Mouse (Mus musculus): ENCODE results near the gene Usp54.
"Not testable (repeated sequence)": the region's sequence is repeated elsewhere in the genome, so short reads cannot be mapped to it uniquely, and the experiment has no call there.

Gene Usp54

DNA sequence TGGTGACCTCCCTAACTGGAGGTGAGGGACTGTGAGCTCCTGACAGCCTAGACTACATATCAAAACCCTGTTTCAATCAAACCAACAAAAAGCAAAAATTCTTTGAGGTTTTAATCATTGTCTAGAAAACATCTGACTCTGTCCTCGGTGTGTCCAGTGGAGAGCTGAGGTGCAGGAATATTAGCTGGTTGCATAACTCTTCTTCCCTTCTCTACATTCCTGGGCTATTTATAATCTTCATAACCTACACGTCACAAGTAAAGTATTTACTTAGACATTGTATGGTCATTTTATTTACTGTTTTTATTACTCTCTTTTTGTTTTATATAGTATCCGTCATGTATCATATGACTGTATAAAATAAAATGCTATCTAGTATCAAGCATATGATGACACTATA is 31.3 kb downstream of the Usp54 start:
- no peak for DNase-seq (ENCODE audit: low spot score)

DNA sequence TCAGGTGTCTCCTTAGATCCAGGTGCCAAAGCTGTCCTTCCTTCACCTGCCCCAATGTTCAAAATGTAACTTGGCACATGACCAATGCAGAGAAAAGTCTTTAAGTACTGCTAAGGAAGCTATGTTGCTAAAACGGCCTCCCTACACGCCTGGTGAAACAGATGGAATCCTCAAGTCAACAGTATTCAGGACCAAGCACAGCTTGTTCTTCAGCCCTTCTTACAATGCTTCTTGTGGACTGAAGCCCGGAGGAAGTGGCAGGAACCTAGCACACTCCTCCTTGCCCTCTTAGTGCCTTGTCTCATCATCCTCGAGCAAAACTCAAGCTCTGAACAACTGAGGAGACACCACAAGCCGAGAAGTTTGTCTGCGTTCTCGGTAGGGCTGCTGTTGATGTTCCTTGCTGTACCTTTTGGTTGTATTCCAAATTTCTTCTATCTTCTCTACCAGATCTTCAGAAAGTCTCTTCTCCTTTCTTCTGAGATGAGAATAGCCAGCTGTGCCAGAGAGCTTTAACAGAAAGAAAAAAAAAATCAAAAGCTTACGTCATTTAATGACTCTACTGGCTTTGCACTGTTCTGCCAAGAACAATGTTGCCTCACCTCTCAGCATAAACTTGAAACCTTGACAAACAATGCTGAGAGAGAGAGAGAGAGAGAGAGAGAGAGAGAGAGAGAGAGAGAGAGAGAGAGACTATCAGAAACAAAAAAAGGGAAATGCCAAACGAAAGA is 33.3 kb downstream of the Usp54 start:
- no peak for DNase-seq (ENCODE audit: low spot score)

DNA sequence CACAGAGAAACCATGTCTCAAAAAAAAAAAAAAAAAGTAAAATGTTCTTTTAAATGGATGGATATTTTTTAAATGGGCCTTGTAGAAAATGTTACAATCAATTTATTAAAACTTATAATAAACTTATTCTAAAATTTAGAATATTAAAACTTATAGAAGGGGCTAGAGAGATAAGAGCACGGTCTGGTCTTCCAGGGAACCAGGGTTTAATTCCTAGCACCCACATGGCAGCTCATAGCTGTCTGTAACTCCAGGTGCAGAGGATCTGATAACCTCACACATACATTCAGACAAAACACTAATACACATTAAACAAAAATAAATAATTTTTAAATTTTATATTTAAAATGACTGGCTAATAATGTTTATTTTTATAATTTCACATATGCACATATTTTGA is 39.6 kb downstream of the Usp54 start:
- DNase-seq (ENCODE audit: low spot score), result no peak

DNA sequence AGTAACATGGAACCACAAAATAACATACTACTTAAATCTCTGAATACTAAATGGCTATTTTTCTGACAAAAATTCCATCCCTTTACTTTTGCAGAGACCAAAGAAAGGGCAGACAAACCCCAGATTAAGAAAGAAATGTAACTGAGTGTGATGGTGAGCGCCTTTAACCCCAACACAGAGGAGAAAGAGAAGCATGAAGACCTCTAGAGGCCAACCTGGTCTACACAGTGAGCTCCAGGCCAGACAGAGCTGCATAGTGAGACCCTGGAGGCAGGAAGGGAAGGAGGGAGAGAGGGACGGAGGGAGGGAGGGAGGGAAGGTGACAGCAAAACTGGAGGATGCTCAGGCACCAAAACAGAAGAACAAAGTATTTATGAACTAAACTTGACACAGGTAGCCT is 40.7 kb downstream of the Usp54 start:
- DNase-seq (ENCODE audit: low spot score), result no peak

DNA sequence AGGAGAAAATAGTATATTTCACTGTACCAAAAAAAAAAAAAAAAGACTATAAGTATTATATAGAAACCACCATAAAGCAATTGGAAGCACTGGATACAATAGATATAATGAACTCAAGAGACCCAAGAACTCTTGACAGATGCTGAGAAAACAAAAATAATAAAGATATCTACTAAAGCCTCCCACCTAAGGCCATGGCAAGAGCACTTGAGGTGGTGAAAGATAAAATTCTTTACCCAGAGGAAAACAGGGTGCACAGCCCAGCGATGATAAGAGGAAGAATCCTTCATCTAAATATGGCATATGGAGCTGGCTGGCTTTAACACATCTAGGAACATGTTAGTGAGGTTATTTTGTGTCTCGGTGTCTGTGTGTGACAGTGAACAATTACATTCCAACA is 41.3 kb downstream of the Usp54 start:
- DNase-seq (ENCODE audit: low spot score), result no peak

DNA sequence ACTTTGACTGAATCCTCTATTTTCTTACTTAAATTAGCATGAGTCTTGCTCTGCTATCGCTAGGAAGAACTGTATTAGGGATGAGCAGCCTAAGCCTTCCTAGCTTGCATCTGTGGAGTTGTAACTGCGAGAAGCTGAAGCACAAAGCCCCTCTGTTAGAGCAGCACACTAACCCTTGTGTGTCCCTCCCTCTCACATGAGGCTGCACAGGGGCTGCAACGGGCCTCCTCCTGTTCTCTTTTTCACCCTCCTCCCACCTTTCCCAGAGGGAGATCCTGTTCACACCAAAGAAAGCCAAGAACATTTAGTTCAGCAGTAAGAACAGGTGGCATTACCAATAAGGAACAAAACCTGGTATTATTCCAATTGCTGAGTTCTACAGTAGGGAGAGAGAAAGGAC is 45.1 kb downstream of the Usp54 start:
- DNase-seq (ENCODE audit: low spot score), result peak; percentile 40

DNA sequence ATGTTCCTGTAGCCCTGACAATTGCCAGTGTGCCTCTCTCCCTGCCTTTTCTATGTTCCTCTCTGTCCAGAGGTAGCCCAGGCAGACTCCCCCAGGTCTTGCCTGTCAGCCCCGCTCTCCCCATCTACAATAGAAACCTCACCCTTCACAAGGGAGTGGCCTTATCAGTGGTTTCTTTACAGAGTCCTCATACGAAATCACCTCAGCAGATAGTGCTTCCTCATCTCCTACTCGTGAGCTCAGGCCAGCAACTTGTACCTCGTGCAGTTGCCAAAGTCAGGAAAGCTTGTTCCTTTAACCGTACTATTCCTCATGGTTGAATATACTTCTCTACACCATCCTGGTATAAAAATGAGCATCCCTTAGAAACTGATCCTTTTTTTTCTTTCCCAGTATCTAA is 53.4 kb downstream of the Usp54 start:
- no peak for DNase-seq (ENCODE audit: low spot score)

DNA sequence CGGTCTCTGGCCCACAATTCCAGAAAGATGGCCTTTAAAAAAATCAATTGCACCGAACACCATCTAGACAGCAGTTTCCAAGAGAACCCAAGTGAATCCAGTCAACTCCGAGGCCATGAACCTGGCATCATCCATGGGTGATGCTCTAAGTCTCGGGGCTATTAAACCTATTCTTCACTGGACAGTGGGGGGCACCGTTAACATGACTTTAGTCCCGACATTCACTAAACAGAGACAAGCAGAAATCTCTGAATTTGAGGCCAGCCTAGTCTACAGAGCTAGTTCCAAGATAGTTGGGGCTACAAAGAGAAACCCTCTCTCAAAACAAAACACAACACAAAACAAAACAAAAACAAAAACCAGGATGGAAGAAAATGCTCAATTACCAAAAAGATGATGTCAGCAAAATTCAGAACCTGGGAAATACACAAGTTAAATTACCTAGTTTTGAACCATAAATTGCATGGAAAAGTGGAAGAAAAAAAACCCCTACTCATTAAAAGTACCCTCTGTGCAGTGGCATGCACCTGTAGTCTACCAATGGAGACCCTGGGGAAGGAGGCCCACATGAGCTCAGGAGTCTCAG is 61.9 kb downstream of the Usp54 start:
- no peak for DNase-seq (ENCODE audit: low spot score)

DNA sequence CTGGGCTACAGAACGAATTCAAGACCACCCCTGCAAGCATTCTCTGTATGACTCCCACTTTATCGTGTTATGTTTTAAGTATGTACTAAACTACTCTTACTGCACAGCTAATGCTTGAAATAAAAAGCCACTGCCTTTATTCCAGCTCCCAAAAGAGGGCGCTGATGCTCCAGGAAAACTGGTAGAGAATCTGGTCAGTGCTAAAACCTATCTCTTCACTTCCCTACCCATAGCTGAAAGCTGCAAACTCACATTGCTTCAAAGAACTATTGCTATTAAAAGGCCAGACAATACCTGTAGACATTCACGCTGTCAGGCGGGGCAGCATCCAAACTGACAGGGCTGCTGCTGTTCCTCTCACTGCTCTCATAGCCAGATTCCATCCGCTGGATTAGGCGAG is 64.7 kb downstream of the Usp54 start:
- peak; percentile 36 for DNase-seq (ENCODE audit: low spot score)

DNA sequence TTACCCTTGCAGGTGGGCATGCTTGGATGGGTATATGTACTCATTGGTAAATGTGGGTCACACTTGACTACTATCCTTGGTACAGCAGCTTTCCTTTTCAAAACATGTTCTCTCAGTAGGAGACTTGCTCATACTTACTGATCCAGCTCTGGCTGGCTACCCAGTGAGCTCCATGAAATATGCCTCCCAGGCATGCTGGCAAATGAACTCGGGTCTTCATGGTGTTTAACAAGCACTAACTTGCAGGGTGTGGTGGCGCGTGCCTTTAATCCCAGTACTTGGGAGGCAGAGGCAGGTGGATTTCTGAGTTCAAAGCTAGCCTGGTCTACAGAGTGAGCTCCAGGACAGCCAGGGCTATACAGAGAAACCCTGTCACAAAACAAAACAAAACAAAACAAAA is 67.7 kb downstream of the Usp54 start:
- not testable (repeated sequence) for DNase-seq (ENCODE audit: low spot score)

DNA sequence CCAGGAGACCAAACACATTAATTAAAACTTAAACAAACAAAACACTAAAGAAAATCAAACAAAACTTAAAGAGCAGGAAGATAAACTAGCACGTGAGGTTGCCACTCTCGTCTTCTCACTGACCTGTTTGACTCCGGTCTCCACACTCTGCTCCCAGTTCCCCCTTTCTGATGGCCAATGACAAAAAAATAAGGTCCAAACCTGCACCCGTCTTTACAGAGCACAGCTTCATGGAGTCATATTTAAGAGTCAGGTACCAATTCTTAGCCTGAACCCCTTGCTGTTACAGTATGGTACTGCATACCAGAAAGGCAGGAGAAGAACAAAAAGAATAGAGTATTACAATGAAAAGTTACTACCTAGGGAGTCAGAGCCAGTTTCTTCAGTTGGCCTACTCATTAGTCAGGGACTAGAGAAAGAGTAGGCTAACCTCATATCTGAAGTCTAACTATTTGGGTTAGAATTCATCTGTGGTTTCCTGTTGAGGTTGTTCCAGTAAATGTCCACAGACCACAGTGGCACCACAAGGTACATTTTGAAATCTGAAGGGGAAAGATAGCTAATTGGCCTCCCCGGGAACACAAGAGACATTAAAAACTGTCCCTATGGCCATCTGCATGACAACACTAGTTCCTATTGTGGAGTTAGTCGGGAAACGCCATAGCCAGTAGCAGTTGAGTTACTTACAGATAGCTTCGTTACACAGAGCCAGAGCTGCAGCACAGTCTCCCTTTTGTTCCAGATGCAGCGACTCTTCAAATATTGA is 75.4 kb downstream of the Usp54 start:
- no peak for DNase-seq (ENCODE audit: low spot score)

DNA sequence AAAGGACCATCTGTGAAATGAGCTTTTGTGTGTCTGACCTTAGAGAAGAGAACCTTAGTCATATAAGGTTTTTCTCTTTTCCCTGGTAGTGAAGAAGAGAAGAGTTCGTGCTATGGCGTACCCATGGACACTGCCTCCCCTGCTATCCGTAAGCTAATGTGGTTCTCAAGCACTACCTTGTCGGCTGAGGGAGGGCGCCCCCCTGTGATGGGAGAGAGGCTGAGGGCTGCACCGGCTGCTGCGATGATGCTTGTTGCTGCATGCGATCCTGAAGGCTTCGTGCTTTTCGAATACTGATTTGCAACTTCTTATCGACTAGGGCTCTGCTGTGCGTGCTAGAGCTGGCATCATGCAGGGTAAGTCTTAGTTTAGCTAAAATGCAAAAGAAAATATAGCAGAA is 76.2 kb downstream of the Usp54 start:
- DNase-seq (ENCODE audit: low spot score), result no peak

DNA sequence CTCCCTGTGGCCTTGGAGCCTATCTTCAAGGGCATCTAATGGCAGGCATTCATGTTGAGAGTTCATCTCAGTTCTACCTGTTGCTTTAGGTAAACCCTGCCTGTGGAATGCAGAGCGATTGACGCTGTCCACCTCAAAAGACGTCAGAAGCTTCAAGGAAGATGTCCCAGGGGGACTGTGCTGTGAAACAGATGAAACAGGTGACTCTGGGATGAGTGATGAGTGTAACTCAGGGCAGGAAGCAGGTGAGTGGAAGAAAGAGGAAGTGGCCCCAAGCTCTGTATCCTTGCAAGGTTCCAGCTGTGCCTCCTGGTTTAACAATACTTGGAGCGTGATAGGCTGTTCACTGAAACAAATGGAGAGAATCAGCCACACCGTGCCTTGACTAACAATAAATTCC is 79.0 kb downstream of the Usp54 start:
- no peak for DNase-seq (ENCODE audit: low spot score)

DNA sequence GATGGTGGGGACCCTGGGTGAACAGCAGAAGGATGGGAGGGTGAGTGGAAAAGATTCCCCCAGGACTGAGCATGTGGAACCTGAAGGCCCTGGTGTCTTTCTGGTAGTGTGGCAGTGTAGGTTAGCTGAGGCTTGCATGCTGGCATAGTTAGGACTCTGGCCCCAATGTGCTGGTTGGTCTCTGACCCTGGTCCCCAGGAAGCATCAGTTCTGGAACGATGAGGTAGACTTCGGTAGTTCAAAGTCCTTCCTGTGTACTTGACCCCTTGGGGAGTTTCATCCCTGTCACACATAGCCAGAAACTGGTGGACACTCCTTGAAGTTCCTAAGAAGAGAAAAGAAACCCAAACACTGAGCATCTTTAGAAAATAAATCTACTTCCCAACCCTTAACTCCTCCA is 90.7 kb downstream of the Usp54 start:
- no peak for DNase-seq (ENCODE audit: low spot score)

DNA sequence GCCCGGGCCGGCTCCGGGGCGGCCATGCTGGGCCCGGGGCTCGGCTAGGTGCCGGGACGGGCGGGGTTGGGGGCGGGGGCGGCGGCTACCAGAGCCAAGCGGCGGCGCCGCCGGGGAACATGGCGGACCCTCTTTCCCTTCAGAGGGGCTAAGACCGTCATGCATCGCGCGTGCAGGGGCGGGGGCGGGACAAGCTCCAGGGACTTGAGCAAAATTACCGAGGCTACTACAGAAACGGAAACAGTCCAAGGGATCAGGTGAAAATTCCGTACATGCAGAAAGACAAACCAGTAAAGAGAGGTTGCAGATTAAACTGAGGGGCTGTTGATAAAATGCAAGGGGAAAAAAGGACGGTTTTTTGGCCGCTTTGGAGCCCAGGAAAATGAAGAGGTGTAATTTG is 94.4 kb downstream of the Usp54 start, which contains the start of gene Ppp3cb:
TSS of gene Ppp3cb (minus strand) at position 159 of the 400 bp plus-strand sequence.
- peak; percentile 88 for DNase-seq (ENCODE audit: low spot score)

DNA sequence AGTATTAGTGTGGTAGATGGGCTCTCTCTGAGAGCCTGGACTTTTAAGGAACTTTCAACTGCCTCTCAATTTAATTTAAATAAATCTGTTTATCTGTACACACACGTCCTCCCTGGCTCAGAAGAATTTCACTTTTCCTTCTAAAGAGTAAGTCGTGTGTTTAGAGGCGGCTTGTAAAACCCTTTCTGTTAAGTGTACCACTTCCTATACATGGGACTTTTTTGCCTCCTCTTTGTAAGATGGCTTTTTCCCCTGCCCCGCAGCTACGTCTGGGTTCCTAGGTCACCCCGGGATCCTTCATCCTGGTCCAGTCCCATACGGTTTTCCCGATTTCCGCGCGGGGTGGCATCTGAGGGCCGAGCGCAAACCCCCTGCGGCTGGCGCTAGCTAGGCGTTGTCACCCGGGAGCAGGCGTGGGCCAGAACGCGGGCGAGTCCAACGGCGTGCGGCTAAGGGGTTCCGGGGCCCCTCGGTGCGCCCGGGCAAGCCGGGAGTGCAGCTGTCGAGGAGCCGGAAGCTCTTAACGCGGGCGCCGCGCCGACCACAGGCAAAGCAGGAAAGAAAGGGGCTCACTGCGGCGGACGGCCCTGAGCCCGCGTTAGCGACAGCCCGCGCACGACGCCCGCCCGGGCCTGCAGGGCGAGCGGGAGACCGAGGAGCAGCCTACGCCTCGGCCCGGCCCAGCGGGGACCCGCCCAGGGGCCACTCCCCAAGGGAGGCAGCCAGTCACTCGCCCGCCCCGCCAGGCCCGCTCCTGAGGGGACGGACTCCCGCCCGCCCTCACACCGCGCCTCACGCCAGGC is 95.1 kb downstream of the Usp54 start:
- peak; percentile 92 for DNase-seq (ENCODE audit: low spot score)

DNA sequence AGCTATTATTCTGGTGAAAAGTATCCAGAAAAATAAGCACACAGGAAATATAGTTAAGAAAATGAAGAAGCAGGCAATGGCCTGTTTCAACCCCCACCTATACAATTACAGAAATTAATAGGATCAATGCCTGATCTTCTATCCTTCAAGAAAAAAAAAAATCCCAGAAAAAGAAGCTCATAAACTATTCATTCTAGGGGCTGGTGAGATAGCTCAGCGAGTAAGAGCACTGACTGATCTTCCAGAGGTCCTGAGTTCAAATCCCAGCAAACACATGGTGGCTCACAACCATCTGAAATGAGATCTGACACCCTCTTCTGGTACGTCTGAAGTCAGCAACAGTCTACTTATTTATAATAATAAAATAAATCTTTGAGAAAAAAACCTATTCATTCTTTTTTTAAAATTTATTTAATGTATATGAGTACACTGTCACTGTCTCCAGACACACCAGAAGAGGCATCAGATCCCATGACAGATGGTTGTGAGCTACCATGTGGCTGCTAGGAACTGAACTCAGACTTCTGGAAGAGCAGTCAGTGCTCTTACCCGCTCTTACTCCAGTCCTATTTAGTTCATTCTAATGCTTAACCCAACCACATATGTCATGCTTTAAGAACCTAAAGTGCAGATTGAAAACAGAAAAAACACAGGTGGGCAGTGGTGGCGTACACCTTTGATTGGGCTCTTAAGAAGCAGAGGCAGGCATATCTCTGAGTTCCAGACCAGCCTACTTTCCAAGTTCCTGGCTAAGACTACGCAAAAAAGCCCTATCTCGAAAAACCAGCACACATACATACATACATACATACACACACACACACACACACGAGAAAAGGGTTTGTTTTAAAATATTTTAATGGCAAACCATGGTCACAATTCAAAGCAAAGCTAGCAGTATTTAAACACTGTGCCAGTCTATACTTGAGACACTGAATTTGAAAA is 96.1 kb downstream of the Usp54 start:
- DNase-seq (ENCODE audit: low spot score), result no peak

DNA sequence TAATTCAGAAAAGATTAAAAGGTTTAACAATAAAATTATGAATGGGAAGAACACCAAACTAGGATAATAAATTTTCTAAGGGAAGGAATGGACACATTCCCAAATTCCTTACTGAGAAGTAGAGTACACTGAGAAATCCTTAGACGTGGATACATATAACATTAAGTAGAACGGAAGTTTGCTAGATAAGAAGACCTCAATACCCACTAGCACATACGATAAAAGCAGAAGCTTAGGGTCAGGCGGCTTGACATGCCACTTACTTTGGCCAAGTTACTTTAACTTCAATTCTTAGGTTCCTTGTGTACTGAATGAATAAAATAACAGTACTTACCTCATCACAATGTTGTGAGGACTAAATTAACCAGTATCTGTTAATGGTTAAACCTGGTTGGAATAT is 111.2 kb downstream of the Usp54 start:
- DNase-seq (ENCODE audit: low spot score), result no peak

DNA sequence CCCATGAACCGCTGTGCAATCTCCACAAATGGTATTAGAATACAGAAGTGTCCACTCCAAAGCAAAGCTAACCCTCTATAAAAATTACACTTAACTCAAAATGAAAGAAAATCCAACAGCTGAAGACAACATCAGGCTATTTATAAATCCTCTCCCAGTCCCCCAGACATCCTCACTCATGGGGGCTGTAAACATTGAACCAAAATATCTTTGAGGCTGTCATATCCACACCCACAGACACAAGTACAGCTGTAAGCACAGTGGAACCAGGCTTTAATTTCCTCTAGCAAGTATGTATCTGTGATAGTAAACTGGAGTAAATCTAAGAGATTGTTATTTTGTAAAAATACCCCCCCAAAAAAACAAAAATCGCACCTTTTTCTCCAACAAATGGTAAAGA is 120.7 kb downstream of the Usp54 start:
- no peak for DNase-seq (ENCODE audit: low spot score)

DNA sequence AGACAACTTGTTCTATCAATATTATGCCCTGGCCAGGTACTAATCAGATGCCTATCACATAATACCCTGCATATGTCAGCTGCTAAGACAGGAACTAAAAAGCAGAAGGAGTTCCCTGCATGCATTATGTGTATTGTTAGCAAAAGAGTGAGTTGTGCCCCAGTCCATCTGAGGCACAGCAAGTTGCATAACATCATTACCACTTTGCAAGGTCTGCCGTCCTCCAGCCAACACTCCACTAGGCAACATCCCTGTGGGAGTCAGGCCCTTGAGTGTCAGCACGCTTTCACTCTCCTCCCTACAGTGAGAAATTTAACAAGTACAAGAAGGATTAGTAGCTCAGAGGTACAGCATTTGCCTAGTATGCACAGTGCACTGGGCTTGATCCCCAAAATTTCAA is 132.4 kb downstream of the Usp54 start:
- no peak for DNase-seq (ENCODE audit: low spot score)

DNA sequence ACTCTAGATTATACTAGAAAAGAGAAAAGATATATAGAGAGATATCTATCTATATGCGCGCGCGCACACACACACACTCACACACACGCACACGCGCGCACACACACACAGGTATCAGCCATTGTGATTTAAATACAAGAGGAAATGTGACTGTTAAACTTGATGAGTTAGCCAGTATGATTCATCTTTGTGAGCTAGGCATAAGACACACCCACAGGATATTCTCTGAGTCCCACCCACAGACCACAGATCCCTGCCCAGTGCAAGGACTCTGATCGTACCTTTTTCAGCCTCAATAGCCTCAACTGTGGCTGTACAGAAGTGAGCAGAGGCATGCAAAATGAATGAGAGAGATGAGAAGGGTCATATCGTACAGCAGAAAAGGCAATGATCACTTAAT is 137.9 kb downstream of the Usp54 start:
- no peak for DNase-seq (ENCODE audit: low spot score)

Data from testis, postnatal 14 days (tissue).